Mouse (Mus musculus): ENCODE data around the gene Agpat3.
A peak's percentile ranks its signal among the peaks of the same experiment; 100 is the strongest.
"Not testable (repeated sequence)": the region's sequence is repeated elsewhere in the genome, so short reads cannot be mapped to it uniquely, and the experiment has no call there.

Gene Agpat3

DNA sequence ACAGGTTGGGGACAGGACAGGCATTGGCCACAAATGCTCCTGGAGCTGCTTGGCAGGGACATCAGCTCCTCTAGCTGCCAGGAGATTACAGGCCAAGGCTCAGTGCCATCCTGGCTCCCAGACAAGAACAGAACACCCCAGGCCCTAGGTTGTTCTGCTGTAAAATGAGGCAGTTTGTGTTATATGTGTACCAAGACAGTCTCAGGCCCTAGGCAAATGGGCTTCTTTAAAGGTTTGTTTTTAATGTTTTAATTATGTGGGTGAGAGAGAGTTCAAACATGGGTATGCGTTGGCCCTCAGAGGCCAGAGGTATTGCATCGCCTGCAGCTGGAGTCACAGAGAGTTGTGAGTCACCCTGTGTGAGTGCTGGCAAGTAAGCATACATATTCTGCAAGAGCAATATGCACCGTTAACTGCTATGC lies 8.0 kb upstream of the Agpat3 start:
- no peak for DNase-seq

DNA sequence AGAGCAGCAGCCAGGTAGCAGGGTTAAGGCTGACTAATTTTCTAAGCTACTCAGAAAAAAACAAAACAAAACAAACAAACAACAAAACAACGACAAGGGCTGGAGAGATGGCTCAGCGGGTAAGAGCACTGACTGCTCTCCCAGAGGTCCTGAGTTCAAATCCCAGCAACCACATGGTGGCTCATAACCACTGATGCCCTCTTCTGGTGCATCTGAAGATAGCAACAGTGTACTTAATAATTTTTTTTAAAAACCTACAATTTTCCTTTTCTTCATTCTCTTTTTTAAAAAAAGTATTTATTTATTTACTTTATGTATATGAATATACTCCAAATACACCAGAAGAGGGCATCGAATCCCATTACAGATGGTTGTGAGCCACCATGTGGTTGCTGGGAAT lies 6.7 kb upstream of the Agpat3 start:
- DNase-seq: not testable (repeated sequence)

DNA sequence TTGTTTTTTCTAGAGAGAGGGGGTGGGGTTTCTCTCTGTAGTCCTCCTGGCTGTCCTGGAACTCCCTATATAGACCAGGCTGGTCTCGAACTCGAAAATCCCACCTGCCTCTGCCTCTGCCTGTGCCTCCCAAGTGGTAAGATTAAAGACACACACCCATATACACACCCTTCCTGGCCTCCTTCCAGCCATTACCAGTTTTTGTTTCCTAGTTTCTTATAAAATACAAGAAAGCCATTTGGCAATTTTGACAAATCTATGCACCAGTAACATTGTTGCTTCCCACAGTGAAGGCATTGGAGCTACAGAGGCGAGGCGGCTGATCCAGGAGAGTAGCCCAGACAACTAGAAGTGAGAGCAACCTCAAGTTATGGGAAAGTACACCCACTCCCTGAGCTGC lies 6.0 kb upstream of the Agpat3 start:
- no peak for DNase-seq

DNA sequence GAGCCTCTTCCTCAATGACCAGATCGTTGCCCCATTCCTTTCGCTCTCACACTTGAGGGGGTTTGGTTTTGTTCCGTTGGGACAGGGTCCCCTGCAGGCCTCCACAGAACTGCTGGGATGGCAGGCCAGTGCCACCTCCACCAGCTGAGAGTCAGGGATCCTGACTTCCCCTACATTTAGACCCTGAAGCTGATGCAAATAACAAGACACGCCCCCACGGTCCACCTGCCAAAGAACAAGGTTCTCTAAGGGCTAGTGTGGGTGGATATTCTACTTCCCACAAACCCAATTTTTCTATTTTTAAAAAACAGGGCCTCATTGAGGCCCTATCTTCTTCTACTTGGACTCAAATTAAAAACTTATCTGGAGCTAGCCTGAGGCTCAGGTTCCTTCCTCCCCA lies 5.5 kb upstream of the Agpat3 start:
- no peak for DNase-seq

DNA sequence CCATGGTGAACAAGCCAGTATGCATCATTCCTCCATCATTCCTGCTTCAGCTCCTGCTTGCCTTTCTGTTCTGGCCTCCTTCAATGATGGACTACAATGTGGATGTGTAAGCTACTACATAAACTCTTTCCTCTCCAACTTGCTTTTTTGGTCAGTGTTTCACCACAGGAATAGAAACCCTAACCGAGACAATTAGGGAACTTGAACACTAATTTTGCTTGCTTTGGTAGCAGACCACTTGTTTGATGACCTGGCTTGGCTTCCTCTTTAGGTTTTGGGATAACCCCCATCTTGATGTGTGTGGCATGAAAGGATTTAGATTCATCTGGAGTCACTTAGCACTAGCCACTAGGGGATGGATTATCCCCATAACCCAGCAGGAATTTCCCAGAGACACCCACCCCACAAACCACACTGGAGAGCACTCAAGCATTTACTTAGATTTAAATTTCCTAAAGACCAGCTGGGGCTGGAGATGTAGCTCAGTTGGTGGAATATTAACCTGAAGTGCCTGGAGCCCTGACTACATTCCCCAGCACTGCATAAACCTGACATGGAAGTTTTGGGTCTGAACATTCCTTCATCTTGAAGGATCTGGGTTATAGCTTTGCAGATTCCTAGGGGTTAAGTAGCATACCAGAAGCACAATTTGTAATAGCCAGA lies 3.8 kb upstream of the Agpat3 start:
- no peak for DNase-seq

DNA sequence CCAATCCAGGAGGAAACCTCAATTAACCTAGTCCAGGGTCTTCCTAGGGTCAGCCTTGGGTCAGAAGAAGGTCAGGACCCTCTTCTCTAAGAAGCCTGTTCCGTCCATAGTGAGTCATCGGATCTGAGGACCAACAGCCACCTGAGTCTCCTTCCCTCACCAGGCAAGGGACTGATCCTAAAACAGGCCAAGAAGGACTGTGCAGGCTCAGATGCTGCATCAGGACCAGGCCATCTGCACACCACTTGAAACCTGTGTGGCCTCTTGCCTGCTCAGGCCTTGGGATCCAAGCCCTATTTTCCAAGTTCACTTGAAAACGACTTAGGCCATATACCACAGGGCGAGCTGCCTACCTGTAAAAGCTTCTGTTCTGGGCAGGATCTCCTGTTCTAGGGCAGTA lies 907 bp upstream of the Agpat3 start:
- no peak for DNase-seq

DNA sequence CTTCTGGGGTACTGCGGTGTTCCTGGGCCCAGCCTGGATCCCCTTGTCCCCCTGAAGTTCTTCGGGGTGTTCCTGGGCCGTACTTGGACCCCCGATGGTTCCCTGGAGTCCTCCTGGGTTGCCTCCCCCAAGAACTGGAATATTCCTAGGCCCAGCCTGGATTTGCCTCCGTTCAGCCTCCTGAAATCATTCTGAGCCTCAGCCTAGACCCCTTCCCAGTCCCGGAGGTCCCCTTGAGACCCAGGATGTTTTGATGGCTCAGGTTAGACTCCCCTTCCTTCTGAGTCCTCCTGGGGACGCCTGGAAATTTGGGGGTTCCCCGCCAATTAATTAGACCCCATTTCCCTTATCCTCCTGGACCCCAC lies 359 bp upstream of the Agpat3 start:
- DNase-seq: no peak

DNA sequence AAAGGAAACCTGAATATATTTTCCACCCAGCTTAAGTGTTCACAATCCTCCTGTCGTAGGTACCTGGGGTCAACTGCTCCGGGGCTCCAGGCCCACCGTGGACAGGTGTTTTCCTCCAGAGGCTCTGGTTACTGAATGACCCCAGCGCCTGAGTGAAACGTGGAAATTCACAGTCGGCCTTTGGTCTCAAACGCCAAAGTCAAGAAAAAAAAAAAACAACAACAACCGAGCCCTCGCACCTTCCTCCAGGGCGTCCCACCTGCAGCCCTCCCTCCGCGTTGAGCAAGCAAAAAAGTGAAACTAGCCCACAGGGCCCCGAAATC lies 764 bp downstream of the Agpat3 start:
- peak in 1 of 2 experiments; percentile 42 for DNase-seq

DNA sequence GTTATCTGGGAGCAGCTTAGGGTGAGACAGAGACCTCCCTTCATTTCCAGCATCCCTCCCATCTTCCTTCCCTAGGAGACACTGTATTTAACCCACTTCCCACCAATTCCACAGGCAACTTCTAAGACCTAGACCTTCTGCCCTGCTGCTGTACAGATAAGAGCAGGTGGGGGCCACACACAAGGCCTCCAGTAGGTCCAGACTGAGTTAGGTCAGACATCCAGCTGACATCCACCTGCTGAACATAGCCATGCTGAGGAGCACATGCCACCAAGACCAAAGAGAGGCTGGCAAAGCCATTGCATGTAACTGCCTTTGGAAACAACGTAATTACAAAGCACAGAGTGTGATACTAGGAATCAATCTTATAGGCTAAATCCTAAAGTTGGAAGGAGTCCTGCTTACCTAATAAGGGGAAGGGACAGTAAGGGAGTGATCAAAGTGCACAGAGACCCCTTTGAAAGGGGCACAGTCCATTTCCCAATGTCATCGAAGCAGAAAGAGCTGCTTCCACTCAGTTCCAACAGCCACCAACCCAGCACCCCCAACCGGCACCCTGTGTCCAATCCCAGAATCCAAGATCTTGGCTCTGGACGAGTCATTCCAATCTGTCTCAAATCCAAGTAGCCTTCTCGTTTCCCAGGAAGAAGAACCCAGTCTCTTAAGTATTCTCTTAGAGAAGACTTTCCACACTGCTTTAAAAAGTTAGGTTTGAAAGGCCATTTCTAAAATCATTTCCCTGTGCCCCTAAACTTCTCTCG lies 1.3 kb downstream of the Agpat3 start:
- DNase-seq: no peak

DNA sequence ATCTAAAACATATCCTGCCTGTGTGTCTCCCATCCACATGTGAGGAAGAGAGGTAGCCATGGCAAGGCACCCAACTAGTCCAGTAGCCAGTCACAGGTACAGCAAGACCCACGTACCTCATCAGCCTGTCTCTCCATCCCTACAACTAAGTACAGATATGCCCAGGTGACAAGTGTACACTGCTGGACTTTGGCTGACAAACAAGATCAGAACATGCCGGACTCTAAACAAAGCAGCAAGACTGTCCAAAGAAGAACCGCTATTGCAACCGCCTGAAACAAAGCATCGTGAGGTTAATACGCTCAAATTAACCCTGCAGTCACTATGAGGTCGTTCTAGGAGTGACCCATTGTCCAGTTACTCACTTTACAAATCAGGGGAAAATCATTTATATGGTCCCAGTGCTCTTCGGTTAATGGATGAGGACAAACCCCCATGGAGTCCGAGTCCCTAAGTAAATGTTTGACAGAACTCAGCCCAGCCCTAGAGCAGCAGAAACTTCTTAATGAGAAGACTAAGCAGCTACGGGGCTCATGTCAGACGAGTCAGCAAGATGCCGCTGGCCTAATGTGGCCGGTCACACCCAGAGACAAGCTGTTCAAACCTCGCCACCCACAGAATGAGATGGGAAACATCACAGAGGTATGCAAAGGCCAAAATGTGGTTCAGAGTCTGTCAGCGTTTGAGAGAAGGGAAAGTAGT lies 2.7 kb downstream of the Agpat3 start:
- no peak for DNase-seq

DNA sequence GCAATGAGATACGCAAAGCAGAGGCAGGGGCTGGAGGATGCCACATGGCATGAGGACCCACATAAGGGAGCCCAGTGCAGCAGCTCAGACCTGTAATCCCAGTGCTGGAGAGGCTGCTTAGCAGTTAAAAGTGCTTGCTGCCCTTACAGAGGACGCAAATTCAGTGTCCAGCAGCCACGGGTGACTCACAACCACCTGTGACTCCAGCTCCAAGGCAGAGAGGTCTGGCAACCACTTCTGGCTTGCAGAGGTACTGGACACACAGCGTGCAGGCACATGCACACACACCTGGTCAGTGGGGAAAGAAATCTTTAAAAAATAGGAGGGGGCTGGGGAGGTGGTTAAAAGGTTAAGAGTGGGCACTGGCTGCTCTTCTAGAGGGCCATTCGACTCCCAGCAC lies 4.1 kb downstream of the Agpat3 start:
- no peak for DNase-seq

DNA sequence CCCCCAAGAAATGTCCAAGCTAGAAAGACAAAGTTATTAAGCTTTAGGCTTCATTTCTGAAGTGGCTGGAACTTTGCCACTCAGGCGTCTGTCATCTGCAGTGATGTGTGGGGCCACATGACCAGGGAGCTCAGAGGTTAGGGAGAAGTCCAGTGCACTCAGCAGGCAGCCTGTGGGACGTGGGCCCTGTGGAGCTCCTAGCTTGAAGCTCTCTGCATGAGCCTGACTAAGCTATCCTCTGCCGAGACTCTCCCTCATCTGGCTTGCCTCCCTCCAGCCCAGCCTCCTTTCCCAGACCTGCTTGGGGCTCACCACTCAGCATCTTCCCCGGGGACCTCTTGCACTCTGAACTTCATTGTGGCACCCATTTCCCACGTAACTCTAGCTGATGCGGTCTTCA lies 4.8 kb downstream of the Agpat3 start:
- DNase-seq: no peak

DNA sequence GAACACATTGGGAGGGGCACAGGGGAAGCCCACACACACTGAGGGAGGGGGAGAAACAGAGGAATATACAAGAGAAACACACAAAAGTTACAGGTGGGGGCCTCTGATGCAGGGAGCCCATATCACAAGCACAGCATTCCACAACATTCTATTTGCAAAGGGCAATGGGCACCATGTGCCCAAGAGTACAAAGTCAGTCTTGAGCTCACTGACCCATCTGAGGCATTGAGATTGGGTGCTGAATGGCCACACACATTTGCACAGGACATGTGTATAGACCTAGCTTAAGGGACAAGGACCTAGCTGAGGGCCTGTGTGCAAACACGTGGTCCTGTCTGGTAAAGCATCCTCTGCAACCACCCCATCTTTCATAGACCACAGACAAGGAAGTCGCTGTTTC lies 6.8 kb downstream of the Agpat3 start:
- no peak for DNase-seq

DNA sequence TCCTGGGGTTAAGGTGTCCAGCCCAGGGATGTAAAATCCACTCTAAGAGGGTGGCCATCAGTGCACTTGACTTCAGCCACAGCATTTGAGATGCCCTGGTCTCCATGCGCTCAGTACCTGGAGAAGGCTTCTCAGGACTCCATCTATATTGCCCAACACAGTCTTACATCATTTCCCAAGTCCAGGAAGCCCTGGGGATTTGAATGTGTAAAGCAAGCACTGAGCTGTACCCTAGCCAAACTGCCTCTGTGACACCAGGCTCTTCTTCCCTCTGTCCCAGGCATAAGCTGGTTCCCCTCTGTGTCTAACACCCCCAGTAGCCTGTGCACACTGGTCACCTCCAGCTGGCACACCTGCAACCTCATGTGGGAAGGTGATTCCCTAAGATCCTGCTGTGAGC lies 10.2 kb downstream of the Agpat3 start:
- no peak for DNase-seq

DNA sequence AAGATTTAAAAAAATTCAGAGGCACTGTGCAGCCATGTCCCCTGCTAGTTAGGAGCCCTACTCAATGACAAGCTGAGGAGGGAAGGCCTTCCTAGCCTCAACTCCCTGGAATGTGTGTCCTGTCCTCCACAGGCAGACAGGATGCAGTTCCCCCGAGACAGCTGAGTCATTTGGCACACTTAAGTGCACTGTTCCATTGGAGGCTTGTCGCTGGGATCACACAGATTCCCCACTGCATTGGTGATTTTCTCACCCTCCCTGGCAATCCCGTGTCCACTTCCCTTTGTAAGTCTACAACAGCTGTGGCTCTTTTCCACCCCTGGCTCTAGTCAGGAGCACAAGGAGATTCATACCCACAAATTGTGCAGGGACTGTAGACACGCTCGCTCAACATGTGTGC lies 14.1 kb downstream of the Agpat3 start:
- DNase-seq: no peak

DNA sequence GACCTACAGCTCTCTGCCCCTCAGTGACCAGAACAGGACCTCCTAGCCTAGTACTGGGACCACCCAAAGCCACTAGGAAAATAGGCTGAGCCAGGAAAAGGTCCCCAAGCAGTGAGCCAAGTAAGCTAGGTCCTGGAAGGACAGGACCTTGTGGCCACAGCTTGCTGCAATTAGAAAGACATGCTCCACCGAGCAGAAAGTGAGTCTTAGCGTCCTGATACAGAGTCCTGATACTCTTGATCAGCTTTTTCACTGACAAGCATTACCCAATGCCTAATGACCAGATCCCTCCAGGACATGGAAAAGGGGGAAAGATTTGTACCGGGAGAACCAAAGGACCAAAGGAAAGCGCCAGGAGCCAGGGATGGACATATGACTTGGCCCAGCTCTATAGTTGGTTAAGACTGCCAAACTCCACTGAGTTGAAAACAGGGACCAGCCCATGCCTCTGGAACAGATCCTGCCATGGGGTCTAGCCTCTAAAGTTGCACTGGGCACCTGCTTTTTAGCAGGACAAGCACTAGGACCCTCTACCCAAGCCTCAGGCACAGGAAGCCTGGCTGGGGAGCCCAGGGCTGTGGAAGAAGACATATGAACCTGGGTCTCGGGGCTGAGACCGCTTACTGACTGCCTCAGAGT lies 17.2 kb downstream of the Agpat3 start:
- no peak for DNase-seq

DNA sequence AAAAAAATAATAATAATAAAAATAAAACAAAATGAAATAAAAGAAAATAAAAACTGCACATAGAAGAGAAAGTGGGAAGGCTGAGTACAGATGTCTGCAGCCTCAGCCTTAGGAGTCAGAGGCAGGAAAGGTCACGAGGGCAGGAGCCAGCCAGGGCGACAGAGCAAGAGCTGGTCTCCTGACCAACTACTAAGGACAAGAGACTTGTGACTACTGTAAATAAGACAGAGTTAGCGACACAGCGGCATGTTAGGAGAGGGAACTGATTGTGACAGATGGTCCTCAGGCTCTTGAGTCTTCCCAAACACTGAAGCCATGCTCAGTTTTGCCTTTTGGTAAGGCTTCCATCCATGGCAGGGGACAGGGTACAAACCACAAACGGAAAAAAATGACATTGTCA lies 20.7 kb downstream of the Agpat3 start:
- no peak for DNase-seq

DNA sequence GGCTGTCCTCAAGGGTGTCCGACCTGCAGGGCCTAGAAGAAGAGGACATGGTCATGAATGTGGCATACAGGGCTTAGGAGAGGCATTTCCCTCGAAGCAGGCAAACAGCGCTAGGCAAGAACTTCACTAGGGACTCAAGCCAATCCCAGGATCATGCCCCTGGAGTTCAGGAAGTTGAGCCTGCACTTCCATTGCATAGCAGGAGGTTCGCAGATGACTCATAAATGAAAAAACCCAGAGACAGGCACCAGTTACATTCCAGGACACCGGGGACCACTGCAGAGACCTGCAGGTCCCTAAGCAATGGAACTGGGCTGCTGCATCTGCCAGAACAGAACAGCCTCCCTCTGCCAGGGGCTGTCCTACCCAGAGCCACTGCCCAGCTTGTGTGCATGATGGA lies 23.0 kb downstream of the Agpat3 start:
- no peak for DNase-seq

DNA sequence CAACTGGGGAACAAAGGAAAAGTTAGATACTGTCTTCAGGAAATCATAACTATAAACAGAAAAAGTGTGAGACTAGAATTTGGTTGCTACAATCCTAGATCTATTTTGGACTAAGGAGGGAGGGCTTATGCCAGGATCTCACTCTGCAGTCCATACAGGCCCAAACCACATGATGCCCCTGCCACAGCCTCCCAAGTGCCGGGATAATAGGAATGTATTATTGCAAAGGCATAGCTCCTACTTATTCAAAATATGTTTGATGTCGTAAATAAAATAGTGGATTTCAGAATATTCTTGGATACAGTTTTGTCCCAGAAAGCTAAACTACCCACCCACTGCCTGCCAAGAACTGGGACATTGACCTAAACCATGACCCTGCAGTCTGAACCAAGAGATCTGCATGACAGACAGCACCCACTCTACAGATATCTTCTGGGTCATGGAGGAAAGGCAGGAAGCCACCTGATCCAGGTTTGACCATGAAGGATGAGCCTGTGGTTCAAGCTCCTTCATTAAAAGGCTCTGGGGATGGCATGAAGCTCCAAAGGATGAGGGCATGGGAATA lies 24.2 kb downstream of the Agpat3 start:
- DNase-seq: no peak

DNA sequence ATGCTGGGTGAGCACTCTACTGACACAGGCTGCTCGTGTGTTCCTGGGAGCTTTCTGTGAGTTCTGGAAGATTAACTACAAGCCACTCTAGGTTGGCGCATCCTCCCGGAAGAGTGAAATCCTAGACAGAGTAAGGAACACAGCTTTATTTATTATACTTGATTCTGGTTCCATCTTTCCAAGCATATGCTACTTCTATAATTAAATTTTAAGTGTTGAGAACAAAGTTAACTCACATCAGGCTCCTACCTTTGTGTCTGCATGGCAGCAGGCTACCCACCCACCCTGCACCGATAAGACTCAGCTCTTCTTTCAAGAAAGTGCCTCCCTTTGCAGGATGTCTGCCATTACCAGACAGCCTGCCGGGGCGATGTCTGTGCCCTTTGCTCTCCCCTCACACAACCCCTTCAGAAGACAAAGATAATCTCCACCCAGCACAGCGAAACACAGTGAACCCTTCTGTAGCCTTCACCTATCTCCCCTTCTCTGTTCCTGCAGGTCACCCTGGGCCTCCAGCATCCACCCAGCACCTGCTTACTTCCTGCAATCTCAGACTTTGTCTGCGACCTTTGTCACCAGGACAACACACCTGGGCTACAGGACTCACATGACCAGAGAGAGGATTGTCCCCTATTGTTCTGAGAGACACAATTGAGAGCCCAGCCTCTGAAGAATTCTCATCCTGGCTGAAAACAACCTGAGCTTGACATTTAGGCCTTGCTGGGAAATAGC lies 26.2 kb downstream of the Agpat3 start:
- DNase-seq: no peak

DNA sequence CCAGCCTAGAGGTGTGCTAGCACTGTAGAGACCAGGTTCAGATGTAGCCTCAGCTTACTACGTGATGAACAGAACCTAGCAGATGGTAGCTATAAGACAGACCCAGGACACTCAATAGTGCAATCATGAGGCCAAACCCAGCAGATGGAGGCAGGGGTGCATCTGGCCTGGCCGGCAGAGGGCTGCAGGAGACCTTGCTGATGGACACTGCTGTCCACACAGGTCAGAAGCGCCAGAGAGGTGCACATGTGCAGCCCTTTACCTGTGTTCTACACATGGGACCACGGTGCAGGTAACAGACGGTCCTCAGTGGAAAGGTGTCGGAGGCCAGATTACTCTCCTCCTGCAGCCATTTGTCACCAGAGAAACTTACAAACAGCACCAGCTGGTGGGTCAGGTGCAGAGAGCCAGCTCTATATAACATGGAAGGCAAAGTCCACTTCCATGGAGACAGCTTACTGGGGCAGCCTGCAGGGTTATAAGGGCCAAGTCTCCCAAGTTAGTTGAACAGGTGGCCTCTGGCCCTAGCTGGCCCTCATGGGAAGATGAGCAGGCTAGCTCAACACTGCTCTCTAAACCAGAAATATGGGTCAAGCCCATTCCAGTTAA lies 27.6 kb downstream of the Agpat3 start:
- no peak for DNase-seq

DNA sequence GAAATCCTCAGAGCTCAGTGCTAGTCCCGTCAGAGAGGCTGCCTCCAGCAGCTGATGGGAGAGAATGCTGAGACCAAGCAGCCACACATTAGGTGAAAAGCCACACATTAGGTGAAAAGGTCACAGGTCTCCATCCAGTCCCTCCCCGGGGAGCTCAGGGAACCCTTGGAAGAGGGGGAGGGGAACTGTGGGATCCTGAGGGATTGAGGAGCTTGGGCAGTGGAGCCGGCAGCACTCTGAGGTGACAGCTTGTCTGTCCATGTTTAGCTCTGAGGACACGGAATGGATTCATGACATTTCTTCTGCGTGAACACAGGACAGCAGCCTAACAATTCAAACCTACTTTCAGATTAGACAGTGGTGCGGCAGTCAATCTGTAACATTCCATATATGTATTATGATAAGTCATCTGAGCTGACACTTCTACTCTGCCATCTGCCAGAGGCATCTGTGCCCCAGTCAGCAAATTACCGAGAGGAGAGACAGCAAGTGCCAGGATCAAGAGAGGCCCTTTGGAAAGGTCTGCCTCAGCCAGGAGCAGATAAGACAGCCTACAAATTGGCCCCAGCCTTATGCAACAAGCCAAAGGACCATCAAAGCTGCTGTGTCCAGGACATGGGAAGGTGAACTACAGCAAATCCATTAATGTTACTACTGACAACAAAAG lies 28.9 kb downstream of the Agpat3 start:
- DNase-seq: no peak

Data from thymus, postnatal 36 days (tissue).